Mouse (Mus musculus): ENCODE data around the gene Msl3l2. TPM values are rescaled to one million over a fixed set of nuclear protein-coding genes. Genes with fewer than 3 reads are reported as not detected.

Msl3l2 gene
- polyA plus RNA-seq, 1 experiment from 2014 or later = 10.0 TPM

DNA sequence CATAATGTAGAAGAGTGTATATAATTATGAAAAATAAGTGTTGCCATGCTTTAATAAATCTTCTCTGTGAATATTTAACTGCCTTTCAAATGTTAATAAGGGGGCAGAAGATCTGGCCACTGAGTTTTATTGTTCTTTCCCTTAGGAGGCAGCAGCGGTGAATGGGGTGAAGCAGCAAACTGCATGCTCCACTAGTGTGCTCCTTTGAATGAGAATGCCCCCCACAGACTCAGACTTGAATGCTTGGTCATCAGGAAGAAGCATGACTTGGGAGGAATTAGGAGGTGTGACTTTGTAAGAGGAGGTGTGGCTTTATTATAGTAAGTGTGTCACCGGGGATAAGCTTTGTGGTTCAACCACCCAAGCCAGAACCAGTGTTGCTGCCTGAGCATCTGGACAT, 52.0 kb downstream of the Msl3l2 start:
- 44% methylated on average over 2 of the region's 2 CpGs for WGBS
- no peaks in the 10 kb centered on the region for H3K36me3 ChIP-seq (ENCODE audit: control insufficient read depth, insufficient read depth, low read length)
- H3K9me3 ChIP-seq (ENCODE audit: control insufficient read depth, low read length) = no peaks in the 10 kb centered on the region
- no peaks in the 10 kb centered on the region for H3K27me3 ChIP-seq (ENCODE audit: control insufficient read depth, insufficient read depth, low read length)
- ATAC-seq (ENCODE audit: insufficient read depth, low FRiP score, low TSS enrichment) = no peak; the same call in 1 of the 2 replicates
- no peak overlapping the region for H3K27ac ChIP-seq (ENCODE audit: low read depth, low read length)
- H3K4me1 ChIP-seq (ENCODE audit: control insufficient read depth, insufficient read depth, low read length) = no peaks in the 10 kb centered on the region
- H3K4me2 ChIP-seq (ENCODE audit: low read depth) = no peak overlapping the region
- no peak overlapping the region for H3K4me3 ChIP-seq (ENCODE audit: low read depth, low read length)
- no peak overlapping the region for H3K9ac ChIP-seq (ENCODE audit: low read length)
- peak; percentile 16 for DNase-seq (ENCODE audit: low spot score)

DNA sequence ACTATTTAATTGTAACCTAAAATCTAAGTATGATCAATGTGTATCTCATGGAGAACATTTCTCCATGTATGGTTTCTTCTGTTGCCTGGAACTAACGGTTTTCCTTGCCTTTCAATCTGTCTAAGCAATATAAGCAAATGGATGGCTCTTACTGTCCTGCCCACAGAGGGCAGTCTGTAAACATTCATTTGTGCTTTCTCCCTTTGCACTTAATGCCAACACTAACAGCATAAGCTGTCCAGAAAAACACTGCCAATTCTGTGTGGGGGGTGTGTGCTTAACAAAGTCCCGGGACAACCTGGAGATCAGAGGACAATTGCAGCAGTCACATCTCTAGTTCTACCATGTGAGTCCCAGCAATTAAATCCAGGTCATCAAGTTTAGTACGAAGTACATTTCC, 57.7 kb downstream of the Msl3l2 start:
- no peak for ATAC-seq (ENCODE audit: insufficient read depth, low FRiP score, low TSS enrichment)
- Histone ChIP-seq H3K9me3 (ENCODE audit: control insufficient read depth, low read length) (no peaks in the 10 kb centered on the region), H3K4me2 (ENCODE audit: low read depth) (no peak overlapping the region), H3K27ac (ENCODE audit: low read depth, low read length) (no peak overlapping the region), H3K4me1 (ENCODE audit: control insufficient read depth, insufficient read depth, low read length) (no peaks in the 10 kb centered on the region), H3K9ac (ENCODE audit: low read length) (no peak overlapping the region), H3K36me3 (ENCODE audit: control insufficient read depth, insufficient read depth, low read length) (no peaks in the 10 kb centered on the region), H3K27me3 (ENCODE audit: control insufficient read depth, insufficient read depth, low read length) (no peaks in the 10 kb centered on the region), H3K4me3 (ENCODE audit: low read depth, low read length) (no peak overlapping the region)
- no peak for DNase-seq (ENCODE audit: low spot score)
- WGBS = 57% methylated on average over 3 of the region's 3 CpGs

DNA sequence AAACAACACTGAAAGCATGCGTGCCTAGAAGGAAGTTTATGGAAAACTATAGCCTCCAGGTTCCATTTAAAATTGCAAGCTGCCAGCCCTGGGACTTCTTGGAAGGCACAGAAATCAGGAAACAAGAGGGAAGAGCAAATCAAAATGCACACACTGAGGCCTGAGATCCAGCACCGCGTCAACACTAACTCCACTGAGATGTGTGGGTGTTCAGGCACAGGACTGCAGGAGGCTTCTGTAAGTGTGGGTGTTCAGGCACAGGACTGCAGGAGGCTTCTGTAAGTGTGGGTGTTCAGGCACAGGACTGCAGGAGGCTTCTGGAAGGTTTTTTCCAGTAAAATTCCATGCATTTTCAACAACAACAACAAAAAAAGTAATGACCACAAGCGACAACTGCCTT, 59.0 kb downstream of the Msl3l2 start:
- no peak overlapping the region for H3K4me2 ChIP-seq (ENCODE audit: low read depth)
- no peak overlapping the region for H3K9ac ChIP-seq (ENCODE audit: low read length)
- WGBS = 88% methylated on average over 4 of the region's 4 CpGs
- DNase-seq (ENCODE audit: low spot score) (no peak), ATAC-seq (ENCODE audit: insufficient read depth, low FRiP score, low TSS enrichment) (no peak)
- no peaks in the 10 kb centered on the region for H3K4me1 ChIP-seq (ENCODE audit: control insufficient read depth, insufficient read depth, low read length)
- H3K4me3 ChIP-seq (ENCODE audit: low read depth, low read length) = no peak overlapping the region
- no peaks in the 10 kb centered on the region for H3K9me3 ChIP-seq (ENCODE audit: control insufficient read depth, low read length)
- no peaks in the 10 kb centered on the region for H3K27me3 ChIP-seq (ENCODE audit: control insufficient read depth, insufficient read depth, low read length)
- H3K36me3 ChIP-seq (ENCODE audit: control insufficient read depth, insufficient read depth, low read length) = no peaks in the 10 kb centered on the region
- H3K27ac ChIP-seq (ENCODE audit: low read depth, low read length) = no peak overlapping the region

Other genes with a start within 250 kb of the Msl3l2 start
- 3.3 and 4.2 TPM in 2 replicates for gene Tbc1d32, start 121.8 kb downstream of the Msl3l2 start, polyA plus RNA-seq (2014; fragmentation: Nextera tagmentation; extraction: Ambion mirVana)

All from neural tube, embryonic 11.5 days (tissue).